Mouse (Mus musculus) erythroblast, embryonic 14.5 days (primary cell): ENCODE results near the gene Ccr4.

ENCODE experiments used
- GATA1 ChIP-seq: IDR thresholded peaks from 2 replicates; pipeline ENCODE4 v1.6.1; 2012; ENCODE audit warnings: low read length, inconsistent platforms, mixed read lengths
- TAL1 ChIP-seq: IDR thresholded peaks from 3 replicates; pipeline ENCODE4 v1.6.1; 2012; ENCODE audit warnings: low read length, inconsistent platforms, mixed read lengths

GRCm38 (mm10) chr9:114455420-114455819 is 49.3 kb downstream of the Ccr4 start:
- TF ChIP-seq TAL1 (no peak), GATA1 (no peak)
